Mouse (Mus musculus) neural tube, embryonic 10.5 days (tissue): ENCODE measurements at regions not wholly inside any gene's neighbourhood (a gene's known extent, or its start where the extent isn't known, plus 50 kb on each side); places are given as distances from the start of the nearest gene placed in this dataset.

Source experiments
- DNase-seq: peaks from one replicate; pipeline ENCODE4 v3.0.0-alpha.2; 2017; ENCODE audit warnings: low spot score; ENCODE audit errors: extremely low spot score

DNA sequence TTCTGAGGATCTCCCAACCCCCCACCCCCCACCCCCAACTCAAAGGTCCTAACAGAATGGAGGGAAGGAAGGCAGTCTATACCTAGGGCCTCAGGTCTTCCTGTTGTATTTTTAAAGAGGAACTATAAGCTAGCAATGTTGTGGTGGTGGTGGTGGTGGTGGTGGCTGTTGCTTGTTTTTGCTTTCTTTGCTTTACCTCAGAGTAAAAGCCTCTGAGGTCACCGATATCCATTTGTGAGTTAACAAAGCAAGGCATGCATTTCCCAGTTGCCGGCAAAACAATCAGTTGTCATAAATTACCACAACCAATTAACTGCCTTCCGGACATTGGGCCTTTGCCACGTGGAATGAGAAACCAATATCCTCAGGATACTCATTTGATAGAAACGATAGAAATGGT, 191.9 kb upstream of the Map3k1 start:
- DNase-seq, result no peak

DNA sequence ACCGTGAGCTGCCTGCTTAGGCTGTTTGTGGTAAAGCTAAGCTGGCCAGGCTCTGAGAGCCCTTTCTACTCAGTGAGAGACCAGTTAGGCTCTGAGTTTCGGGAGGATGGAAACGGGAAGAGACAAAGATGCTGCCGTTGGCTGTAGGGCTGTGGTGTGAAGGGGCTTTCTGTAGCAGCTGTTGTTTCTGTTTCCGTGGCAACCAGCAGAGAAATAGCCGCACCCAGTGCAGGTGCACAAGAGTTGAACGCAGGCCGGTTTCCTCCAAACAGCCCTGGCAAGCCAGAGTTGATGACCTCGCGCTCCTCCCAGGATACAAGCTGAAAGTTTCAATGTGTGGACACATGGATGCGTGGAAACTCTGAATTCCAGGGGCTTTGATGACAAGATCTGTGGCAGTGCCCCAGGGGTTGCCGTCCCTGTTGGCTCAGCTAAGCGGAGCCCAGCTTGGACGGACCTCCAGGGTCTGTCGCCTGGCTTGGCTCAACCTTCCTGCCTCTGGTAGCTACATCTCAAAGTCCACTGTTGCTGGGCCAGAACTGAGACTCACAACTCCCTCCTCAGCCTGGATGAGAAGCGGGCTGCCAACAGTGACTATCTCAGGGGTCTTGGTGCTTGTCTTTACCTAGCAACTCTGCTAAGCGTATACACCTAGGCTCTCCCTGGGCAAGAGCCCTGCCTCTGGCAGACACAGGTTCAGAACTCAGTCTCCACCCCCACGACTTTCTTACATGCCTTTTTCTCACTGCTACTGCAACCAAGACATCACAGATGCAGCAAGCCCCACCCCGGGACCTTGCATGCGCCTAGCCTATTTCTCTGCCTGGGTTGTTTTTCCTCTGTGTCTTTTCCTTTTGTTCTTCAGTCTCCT, 192.6 kb upstream of the Map3k1 start:
- peak; percentile 43 for DNase-seq

DNA sequence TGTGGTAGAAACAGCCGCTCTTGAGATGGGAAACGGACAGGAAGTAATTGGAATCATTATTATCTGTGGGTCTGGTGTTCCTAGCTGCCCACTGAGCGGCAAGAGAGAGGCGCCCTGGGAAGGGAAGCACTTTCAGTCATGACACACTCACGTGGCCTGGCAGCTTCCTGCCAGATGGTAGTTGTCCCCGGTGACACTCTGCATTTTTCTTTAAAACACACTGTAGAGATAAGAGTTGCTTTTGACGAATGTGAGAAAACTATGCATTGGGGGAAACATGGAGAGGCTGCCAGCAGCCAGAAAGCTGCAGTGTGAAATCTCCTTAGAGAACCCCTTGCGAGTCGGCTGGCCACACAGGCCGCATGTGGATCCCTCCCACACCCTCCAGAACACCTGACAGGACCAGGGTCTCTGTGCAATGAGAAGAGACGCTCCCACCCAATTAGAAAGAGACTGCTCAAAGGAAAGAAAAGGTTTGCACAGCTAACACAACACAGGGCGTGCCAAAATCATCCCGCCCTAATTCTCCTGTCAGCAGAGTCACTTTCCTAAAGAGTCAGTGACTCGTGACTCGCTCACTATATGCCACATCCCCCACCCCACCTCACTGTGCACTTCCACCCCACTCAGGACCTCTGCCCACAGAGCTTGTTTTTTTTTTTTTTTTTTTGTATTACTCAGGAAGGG, 194.0 kb upstream of the Map3k1 start:
- no peak for DNase-seq

DNA sequence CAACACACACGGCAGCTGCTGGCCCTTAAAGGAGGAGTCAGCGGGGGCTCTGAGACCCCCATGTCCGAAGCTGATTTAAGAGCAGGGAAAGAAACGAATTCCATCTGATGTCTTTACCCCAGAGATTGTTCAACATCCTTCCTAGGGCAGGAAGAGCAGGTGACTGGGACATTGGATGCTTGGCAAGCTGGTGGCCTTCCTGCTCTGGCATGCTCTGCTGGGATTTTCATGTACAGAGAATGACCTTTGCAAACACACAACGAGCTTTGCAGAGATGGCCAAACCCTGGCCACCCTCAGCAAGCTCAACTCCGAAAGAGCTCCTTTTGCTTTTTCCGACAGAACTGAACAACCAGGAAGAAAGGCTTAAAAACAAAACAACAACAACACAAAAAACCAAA, 194.7 kb upstream of the Map3k1 start:
- DNase-seq, result no peak

DNA sequence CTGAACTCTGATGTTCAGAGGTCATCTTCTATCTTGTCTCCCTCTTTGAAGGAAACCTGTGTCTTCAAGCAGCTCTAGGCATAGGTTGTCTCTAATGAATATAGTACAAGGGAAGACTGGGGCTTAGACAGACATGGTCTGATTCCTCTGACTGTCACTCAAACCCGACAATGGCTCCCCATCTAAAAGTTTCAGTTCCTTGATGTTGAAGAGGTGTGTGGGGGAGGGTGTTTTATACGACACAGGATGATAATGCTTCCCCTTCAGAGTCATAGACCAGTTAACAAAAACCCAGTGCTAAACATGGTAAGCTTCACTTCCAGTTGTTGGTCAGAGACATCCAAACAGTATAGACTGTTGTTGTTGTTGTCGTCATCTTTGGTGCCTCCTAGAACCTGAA, 195.3 kb upstream of the Map3k1 start:
- DNase-seq, result no peak

DNA sequence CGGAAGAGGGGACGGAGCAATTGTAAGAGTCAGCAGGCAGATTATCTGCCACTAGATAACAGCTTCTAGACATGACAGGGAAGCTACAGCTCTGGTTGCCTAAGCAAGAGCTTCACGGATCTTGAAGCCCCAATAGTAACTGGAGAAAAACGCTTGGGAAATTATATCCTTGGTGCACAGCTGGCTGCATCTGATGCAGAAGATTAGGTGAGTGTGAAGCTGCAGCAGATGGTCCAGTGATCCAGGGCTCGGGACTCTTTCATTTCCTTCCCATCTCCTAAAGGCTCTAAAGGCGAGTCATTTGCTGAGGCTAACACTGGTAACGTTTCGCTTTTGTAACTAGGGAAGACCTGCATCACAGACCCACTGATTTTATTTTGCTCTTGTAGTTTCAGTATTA, 196.6 kb upstream of the Map3k1 start:
- DNase-seq, result no peak

DNA sequence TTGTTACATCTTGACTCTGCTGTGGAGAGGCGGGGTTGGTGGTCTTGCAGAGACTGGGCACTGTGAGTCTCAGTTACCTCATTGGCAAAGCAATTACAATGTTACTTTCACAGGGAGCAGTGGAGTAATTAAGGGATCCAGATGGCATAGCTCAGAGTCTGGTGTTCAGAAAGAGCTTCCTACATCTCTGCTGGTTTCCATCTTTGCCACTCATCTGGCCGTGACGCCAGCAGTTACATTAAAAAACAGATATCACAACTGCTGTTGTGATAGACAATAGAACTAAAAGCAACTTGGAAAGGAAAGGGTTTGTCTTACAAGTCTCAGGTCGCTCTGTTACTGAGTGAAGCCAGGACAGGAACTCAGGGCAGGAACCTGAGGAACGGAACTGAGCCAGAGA, 200.0 kb upstream of the Map3k1 start:
- no peak for DNase-seq

DNA sequence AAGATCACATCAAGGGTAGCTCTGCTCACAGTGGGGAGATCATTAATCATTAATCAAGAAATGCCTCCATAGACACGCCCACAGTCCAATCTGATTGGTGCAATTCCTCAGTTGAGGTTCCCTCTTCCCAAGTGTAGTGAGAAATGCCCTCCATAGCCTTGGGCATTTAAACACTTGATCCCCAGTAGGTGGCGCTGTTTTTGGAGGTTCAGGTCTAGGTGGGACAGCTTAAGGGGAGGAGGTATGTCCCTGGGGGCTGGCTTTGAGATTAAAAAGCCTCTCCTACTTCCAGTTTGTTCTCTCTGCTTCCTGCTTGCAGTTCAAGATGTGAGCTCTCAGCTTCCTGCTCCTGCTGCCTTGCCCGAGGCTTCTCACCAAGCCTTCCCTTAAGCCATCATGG, 200.5 kb upstream of the Map3k1 start:
- DNase-seq, result no peak

DNA sequence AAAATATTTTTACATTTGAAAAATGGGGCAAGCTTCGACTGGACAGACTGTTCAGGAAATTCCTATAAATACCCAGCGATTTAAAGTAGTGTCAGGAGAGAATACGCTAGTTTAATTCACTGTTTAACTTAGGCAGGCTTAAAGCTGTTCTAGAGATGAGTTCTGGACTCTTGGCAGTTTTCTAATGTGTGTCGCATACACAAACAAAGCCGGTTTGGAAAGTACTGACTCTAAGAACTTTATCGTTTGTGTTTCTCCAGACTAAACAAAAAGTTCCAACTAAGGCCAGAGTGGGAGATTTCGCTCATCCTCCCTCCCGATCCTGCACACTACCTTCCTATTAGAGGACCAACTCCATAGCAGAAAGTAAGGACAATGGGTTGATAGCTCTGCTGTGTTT, 201.7 kb upstream of the Map3k1 start:
- DNase-seq, result no peak

DNA sequence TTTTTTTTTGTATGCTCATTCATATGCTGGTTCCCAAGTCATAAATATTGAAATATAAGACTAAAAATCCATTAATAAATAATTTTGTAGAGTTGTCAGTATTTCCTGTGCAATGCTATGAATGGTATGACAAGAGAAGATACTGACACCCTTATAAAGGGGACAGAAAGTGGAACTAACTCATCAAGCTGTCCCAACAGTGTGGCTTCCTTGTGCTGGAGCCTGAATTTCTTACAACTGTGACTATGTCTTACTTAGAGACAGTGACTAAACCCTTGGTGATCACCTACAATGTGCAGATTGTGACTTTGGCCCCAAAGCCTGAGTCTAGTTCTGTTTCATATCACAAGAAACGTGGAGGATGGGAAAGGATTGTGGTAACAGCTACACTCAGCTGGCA, 203.8 kb upstream of the Map3k1 start:
- DNase-seq, result no peak

DNA sequence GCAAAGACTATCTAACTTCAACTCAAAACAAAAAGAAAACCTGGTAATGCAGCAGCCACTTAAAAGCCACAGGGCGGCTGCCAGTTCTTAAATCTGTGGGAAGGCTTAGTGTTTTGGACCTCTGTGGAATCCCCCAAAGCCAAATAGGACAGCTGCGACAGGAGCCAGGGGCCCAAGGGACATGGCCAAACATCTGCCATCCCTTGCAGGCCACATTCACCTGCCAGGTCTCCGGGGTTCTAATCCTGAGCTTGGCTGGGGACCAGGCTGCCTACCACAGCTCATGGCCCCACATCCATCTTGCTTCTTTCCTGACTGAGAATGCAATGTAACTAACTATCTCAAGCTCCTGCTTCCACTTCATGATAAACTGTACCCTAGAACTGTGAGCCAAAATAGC, 206.3 kb upstream of the Map3k1 start:
- DNase-seq, result no peak

DNA sequence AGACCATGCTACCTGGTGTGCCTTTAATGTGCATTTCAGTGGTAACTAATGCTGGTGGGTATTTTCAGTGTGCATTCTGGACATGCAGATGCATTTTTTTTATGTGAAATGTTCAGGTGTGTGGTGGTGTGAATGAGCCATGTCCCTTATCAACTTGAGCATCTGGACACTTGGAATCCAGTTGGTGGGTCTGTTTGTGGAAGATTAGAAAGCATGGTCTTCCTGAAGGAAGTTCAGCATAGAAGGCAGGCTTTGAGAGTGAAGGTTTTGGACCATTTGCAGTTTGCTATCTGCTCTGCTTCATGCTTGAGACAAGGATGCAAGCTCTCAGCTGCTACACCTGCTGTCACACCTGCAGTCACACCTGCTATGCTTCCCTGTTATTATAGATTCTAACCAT, 207.5 kb upstream of the Map3k1 start:
- DNase-seq, result no peak

DNA sequence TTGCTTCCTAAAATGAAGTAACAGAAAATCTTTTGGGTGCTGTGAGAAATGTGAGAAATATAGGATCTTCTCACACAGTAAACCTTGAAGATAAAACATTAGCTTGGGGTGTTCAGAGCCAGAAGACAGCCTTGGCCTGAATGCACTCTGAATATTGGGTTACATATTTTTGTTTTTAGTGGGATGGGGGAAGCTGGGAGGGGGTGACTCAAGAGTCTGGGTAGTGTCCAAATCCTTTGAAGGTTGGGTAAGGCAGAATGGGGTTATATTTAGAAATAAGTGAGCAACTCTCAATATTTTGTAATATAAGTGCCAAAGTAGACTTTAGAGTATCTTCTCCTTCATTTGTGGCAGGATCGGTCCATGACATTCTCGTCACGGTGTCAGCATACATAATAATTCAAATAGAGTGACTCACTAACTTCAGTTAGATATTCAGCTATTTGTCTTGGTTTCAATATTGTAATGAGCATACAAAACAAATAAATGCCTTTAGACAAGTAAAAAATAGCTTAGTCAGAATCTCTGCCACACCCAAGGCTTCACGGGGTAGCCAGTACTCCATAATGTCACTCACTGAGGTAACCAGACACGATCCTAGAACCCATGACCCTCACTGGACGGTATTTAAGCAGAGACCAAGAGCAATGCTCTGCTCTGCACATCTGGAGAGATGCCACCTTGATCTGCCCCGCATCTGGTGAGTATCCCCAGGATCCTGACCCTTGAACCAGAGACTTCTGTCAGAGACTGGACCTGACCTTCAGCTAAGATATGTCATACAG, 209.9 kb upstream of the Map3k1 start:
- no peak for DNase-seq

DNA sequence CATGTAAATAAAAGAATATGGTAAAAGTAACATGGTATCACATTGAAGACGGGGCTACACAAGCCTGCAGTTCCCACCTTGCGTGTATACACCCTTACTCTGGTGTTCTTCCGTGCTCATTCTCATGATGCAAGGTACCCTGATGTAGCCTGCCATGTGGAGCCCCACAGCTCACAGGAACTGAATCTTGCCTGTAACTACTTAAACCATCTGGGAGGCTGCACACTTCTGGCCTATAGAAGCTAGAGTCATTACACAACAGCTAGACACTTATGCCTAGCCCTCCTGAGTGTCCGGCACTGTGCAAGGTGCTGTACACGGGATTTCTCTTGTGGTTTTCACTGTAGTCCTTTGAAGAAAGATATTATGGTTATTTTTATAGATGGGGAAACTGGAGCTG, 210.8 kb upstream of the Map3k1 start:
- no peak for DNase-seq

DNA sequence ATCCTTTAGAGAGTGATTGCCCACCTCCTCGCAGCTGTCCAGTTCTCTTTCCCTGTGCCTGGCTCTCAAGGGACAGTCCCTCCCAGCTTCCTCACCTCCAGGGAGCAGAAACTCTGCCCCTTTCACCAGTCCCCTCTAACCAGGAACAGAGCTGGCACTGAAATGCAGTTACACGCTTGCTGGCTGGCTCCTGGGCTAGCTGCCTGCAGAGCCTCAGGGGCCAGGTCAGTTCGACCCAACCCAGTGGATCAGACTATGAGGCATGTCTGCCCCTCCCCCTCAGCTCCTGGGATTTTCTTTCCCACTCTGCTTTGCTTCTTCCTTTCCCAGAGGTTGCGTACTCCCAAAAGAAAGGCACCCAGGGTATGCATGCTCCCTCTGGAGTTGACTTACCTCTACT, 214.4 kb upstream of the Map3k1 start:
- DNase-seq, result no peak

DNA sequence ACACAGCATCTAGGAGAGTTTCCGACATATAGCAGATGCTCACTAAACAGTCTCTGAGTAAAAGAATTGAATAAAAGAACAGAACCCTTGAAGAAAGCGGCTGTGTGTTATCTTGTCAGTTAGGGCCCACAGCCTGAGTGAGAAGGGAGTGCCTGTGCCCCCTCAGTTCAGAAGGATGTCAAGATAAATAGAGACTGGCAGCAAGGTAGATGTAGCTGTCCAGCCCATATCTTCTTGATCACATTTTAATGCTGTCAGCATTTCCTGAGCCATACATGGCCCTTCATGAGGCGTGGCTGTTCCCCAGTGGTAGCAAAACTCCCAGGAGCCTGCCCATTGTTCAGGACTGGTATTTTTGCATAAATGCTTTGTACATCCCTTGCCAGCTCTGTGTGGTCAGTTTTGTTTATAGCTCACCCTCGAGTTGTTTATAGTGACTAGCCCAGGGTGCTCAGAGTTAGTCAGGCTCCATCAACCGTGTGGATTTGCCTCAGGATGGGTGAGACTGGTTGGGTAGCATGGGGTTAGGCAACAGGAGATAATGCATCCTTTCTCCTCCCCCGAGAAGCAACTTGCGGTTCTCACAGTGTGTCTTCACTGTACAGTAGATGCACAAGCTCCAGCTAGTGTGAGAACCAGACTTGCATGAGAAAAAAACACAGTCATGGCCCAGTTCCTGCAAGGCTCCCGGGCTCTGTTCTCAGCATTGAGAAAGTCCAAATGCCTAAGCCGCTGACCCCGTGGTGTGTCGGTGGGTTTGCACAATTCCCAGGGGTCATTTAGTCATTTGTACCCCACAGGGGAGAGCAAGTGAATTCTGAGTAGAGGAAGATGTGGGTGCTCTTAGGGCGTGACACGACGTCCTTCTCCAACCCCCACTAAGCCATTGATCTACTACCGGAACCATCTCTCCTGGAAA, 216.1 kb upstream of the Map3k1 start:
- DNase-seq, result no peak

DNA sequence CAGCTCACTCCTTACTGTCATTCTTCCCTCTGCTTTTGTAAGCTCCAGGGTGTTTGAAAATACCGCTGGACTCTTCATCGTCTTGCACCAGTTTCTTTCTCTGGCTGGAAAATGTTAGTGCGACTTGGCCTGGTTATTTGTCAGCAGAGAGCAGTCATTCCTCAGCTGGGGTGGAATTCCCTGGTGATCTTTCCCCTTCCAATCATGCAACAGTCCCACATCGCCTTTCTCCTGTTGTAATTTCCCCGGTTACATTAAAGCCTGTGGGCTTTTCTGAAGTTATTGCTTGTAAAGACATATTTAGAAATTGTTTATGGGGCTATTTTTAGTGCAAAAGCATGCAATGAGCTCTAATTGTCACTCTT, 216.8 kb upstream of the Map3k1 start:
- DNase-seq, result no peak

DNA sequence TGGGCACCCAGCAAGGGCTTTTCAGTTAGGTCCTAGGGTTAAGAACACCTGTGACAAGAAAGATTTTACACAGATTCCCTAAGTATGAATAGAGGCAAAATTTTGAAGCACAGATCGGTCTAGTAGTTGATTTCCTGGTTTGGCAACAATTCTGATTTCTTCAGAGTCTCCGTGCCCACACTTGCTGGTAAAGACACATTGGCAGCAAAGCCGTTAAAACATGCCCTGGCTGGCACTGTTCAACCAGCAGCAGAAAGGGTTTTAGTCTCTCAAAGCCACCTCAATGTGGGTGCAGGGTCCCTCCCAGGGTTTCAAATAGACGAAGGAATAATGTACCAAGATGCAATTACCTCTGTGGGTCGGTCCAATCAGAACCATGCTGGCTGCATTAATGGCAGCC, 218.9 kb upstream of the Map3k1 start:
- DNase-seq, result no peak

DNA sequence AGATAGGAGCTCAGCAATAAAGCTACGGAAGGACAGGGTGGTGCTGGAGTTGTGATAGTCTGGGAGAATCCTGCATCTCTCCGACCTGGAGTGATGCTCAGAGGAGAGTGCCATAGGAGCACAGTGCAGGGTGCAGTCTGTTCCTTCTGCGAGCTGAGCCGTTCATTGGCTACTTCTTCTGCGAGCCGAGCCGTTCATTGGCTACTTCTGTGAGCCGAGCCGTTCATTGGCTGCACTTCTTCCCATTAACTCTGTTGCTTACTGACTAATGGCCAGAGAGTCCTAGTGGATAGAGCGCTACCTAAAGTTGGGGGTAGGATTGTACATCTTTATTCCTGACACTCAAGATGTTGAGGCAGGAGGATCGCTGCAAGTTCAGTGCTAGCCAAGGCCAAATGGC, 222.3 kb upstream of the Map3k1 start:
- no peak for DNase-seq

DNA sequence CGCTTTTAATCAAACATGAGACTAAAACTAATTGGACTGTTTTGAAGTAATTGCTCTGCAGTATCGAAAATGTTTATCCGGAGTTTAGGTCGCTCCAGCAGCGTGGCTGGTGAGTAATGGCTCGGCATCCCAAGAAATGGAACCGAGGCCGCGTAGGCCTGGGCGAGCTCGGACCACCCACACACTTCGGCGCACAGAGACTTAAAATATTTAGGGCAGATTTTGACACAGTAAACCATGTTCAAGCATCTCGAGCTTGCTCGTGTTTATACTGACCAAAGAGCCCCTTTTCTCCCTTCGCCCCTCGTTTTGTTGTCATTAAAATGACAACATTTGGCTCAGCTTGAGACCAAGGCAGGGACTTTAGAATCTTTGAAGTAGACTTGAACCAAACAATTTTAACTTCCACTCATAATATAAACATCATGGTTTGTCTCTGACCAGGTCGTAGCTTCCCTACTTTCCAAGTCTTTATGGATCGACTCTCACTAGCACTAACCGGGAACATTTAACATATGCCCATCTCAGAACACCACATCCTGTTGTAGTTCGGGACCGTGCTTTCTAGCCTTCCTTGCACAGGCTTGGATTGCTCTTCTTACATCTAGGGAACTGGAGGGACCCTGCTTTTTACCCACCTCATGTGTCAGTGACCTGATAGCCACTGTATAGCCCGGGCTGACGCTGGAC, 223.0 kb upstream of the Map3k1 start:
- DNase-seq, result no peak
